Mouse (Mus musculus) CH12.LX (cell line): ENCODE results near the gene Sdccag8. TPM values are rescaled to one million over a fixed set of nuclear protein-coding genes. Genes with fewer than 3 reads are reported as not detected.

Source experiments
- DNase-seq: peaks from one replicate; pipeline ENCODE4 v3.0.0-alpha.2; 2013; ENCODE audit errors: extremely low read depth
- H3K27ac ChIP-seq: 2 replicates; pipeline ENCODE4 v1.5.1; 2012; ENCODE audit warnings: low read depth, mild to moderate bottlenecking, control low read depth, moderate library complexity; ENCODE audit not compliant: insufficient read depth
- H3K27me3 ChIP-seq: replicated peaks from 2 replicates; pipeline ENCODE3; 2012; ENCODE audit warnings: inconsistent platforms
- H3K36me3 ChIP-seq, 2 experiments: replicated peaks in 1 of 2; 2 replicates each; pipeline versions ENCODE3 to v1.6.1; 2012; ENCODE audit warnings: inconsistent platforms in 1 of 2, low read length in 1 of 2, mild to moderate bottlenecking in 1 of 2, mixed read lengths in 1 of 2, moderate library complexity in 1 of 2; ENCODE audit not compliant: control insufficient read depth in 1 of 2, insufficient read depth in 1 of 2
- H3K4me1 ChIP-seq, 2 experiments: 2 replicates each; pipeline ENCODE4 v1.6.1; 2012; ENCODE audit warnings: inconsistent platforms in 1 of 2, moderate library complexity in 1 of 2; ENCODE audit not compliant: insufficient read depth in 2 of 2, control insufficient read depth in 1 of 2
- H3K4me2 ChIP-seq: 2 replicates; pipeline ENCODE4 v1.6.1; 2012; ENCODE audit warnings: low read depth, mild to moderate bottlenecking, control low read depth; ENCODE audit not compliant: poor library complexity, insufficient read depth, severe bottlenecking
- H3K4me3 ChIP-seq, 3 experiments: fragments of 150-350 bp in 1 of 3; sonication (generic) in 1 of 3; replicated peaks in 1 of 3; 2 replicates each; pipeline versions ENCODE3 to v1.5.1; 2011 to 2012; ENCODE audit warnings: low read depth in 2 of 3, low read length in 2 of 3, mild to moderate bottlenecking in 2 of 3, moderate library complexity in 2 of 3, control low read depth in 1 of 3, improper control_type of control experiment in 1 of 3, inconsistent platforms in 1 of 3, mixed read lengths in 1 of 3; ENCODE audit not compliant: poor library complexity in 1 of 3
- H3K79me2 ChIP-seq: replicated peaks from 2 replicates; pipeline ENCODE4 v1.6.1; 2012; ENCODE audit warnings: mild to moderate bottlenecking, moderate library complexity; ENCODE audit not compliant: control insufficient read depth, poor library complexity, insufficient read depth, severe bottlenecking; ENCODE audit errors: extremely low read depth
- H3K9ac ChIP-seq: 2 replicates; pipeline ENCODE4 v1.6.1; 2012; ENCODE audit warnings: low read depth, mild to moderate bottlenecking, control low read depth, moderate library complexity; ENCODE audit not compliant: insufficient read depth
- H3K9me3 ChIP-seq: replicated peaks from 2 replicates; pipeline ENCODE3; 2012; ENCODE audit warnings: low read length, inconsistent platforms, mixed read lengths
- CHD2 ChIP-seq: IDR thresholded peaks from 2 replicates; pipeline ENCODE4 v1.6.1; 2011; ENCODE audit warnings: low read length, improper control_type of control experiment
- CTCF ChIP-seq, 2 experiments: IDR thresholded peaks in 1 of 2; conservative IDR thresholded peaks in 1 of 2; 2 replicates each; pipeline ENCODE4 v1.5.1; 2011 to 2012; ENCODE audit warnings: low read depth in 2 of 2, low read length in 2 of 2, improper control_type of control experiment in 1 of 2, inconsistent platforms in 1 of 2, mild to moderate bottlenecking in 1 of 2, moderate library complexity in 1 of 2
- E2F4 ChIP-seq: IDR thresholded peaks from 2 replicates; pipeline ENCODE4 v1.6.1; 2011; ENCODE audit warnings: low read depth, low read length, improper control_type of control experiment; ENCODE audit not compliant: insufficient replicate concordance
- ELF1 ChIP-seq: IDR thresholded peaks from 2 replicates; pipeline ENCODE4 v1.6.1; 2014; ENCODE audit warnings: low read depth, mild to moderate bottlenecking, inconsistent platforms, low read length, improper control_type of control experiment
- ETS1 ChIP-seq: conservative IDR thresholded peaks from 2 replicates; pipeline ENCODE4 v1.6.1; 2012; ENCODE audit warnings: low read depth, mild to moderate bottlenecking, inconsistent platforms, low read length, improper control_type of control experiment, moderate library complexity
- HCFC1 ChIP-seq: IDR thresholded peaks from 2 replicates; pipeline ENCODE4 v1.6.1; 2012; ENCODE audit warnings: low read depth, mild to moderate bottlenecking, inconsistent platforms, low read length, improper control_type of control experiment
- JUND ChIP-seq: conservative IDR thresholded peaks from 2 replicates; pipeline ENCODE4 v1.6.1; 2011; ENCODE audit warnings: low read depth, low read length, improper control_type of control experiment
- KAT2A ChIP-seq: IDR thresholded peaks from 2 replicates; pipeline ENCODE4 v1.6.1; 2012; ENCODE audit warnings: low read length, improper control_type of control experiment, inconsistent platforms; ENCODE audit not compliant: insufficient replicate concordance
- MAZ ChIP-seq: IDR thresholded peaks from 2 replicates; pipeline ENCODE4 v1.6.1; 2012; ENCODE audit warnings: low read depth, mild to moderate bottlenecking, inconsistent platforms, low read length, improper control_type of control experiment, moderate library complexity
- MEF2A ChIP-seq: IDR thresholded peaks from 2 replicates; pipeline ENCODE4 v1.6.1; 2014; ENCODE audit warnings: low read depth, mild to moderate bottlenecking, inconsistent platforms, low read length, improper control_type of control experiment, borderline replicate concordance
- MYC ChIP-seq: IDR thresholded peaks from 2 replicates; pipeline ENCODE4 v1.6.1; 2011; ENCODE audit warnings: low read depth, mild to moderate bottlenecking, improper control_type of control experiment, low read length
- NRF1 ChIP-seq: IDR thresholded peaks from 2 replicates; pipeline ENCODE4 v1.6.1; 2014; ENCODE audit warnings: low read depth, mild to moderate bottlenecking, inconsistent platforms, low read length, improper control_type of control experiment, moderate library complexity
- PAX5 ChIP-seq: IDR thresholded peaks from 2 replicates; pipeline ENCODE4 v1.6.1; 2012; ENCODE audit warnings: low read length, inconsistent platforms, mixed read lengths
- RAD21 ChIP-seq: IDR thresholded peaks from 2 replicates; pipeline ENCODE4 v1.6.1; 2011; ENCODE audit warnings: low read depth, mild to moderate bottlenecking, low read length, improper control_type of control experiment, moderate library complexity
- SIN3A ChIP-seq: IDR thresholded peaks from 2 replicates; pipeline ENCODE4 v1.6.1; 2012; ENCODE audit warnings: low read length, improper control_type of control experiment, inconsistent platforms
- SMC3 ChIP-seq: IDR thresholded peaks from 2 replicates; pipeline ENCODE4 v1.6.1; 2011; ENCODE audit warnings: low read depth, low read length, improper control_type of control experiment
- TBP ChIP-seq: conservative IDR thresholded peaks from 2 replicates; pipeline ENCODE4 v1.6.1; 2011; ENCODE audit warnings: low read depth, low read length, improper control_type of control experiment
- UBTF ChIP-seq: IDR thresholded peaks from 2 replicates; pipeline ENCODE4 v1.6.1; 2012; ENCODE audit warnings: low read depth, mild to moderate bottlenecking, inconsistent platforms, low read length, improper control_type of control experiment, moderate library complexity
- ZKSCAN1 ChIP-seq: IDR thresholded peaks from 2 replicates; pipeline ENCODE4 v1.6.1; 2012; ENCODE audit warnings: low read depth, inconsistent platforms, low read length, improper control_type of control experiment, borderline replicate concordance
- ZMIZ1 ChIP-seq: IDR thresholded peaks from 2 replicates; pipeline ENCODE4 v1.6.1; 2012; ENCODE audit warnings: low read depth, mild to moderate bottlenecking, inconsistent platforms, low read length, improper control_type of control experiment
- ZNF384 ChIP-seq: IDR thresholded peaks from 2 replicates; pipeline ENCODE4 v1.6.1; 2012; ENCODE audit warnings: low read depth, low read length, improper control_type of control experiment, inconsistent platforms
- dilution Hi-C: fragments of 300-500 bp; cut with MboI; formaldehyde crosslinking; loops from 2 replicates; pipeline ENCODE4 v1.14.3; 2020; ENCODE audit warnings: low sequenced_read_pairs; ENCODE audit not compliant: extremely low pct_unique_long_range_greater_than_20kb, extremely low pct_ligation_motif_present
- in situ Hi-C: fragments of 300-500 bp; cut with MboI; formaldehyde crosslinking; loops from 3 replicates; pipeline ENCODE4 v1.14.3; 2019; ENCODE audit warnings: low sequenced_read_pairs, low pct_ligation_motif_present, low pct_unique_long_range_greater_than_20kb, mixed read lengths
- polyA plus RNA-seq: library from polyadenylated mRNA; unstranded; fragments of >175 nt; gene quantifications from 2 replicates; pipeline ENCODE4 v1.2.1, GENCODE M21; 2012; ENCODE audit warnings: low read depth; ENCODE audit not compliant: insufficient read length
- total RNA-seq, 2 experiments: library from RNA; depleted of rRNA; stranded (reverse); fragments of 300-350 nt in 1 of 2; fragments of >200 nt in 1 of 2; gene quantifications; 2 replicates each; pipeline ENCODE4 v1.2.3; 2012 to 2014

Sdccag8 gene
- total and polyA plus RNA-seq, 3 experiments, result 10.7 to 18.7 (median 10.9) TPM

GRCm38 (mm10) chr1:176774533-176774932 is 39.9 kb upstream of the Sdccag8 start:
- dilution Hi-C loops, result no loop called here

GRCm38 (mm10) chr1:176789326-176789725 is 25.1 kb upstream of the Sdccag8 start:
- H3K36me3 ChIP-seq, result peaks cover 9 to 32% of the 10 kb centered on the region in 2 experiments
- DNase-seq, result no peak

More at GRCm38 (mm10) chr1:176774533-176774932, 39.9 kb upstream of the Sdccag8 start:
- H3K79me2 ChIP-seq, result no peaks in the 10 kb centered on the region
- no peak overlapping the region for H3K4me3 ChIP-seq
- no peaks in the 10 kb centered on the region for H3K9me3 ChIP-seq
- H3K27ac ChIP-seq, result no peak overlapping the region
- peaks cover 18 to 37% of the 10 kb centered on the region in 2 experiments for H3K36me3 ChIP-seq
- TF ChIP-seq UBTF, result no peak
- no peak for TF ChIP-seq NRF1
- TF ChIP-seq SIN3A, result no peak
- TF ChIP-seq ZNF384, result no peak
- TF ChIP-seq CHD2, result no peak
- TF ChIP-seq RAD21, result no peak
- no peak for TF ChIP-seq ZKSCAN1
- no peak for TF ChIP-seq KAT2A
- TF ChIP-seq MEF2A, result no peak
- TF ChIP-seq E2F4, result no peak
- no peak for TF ChIP-seq TBP
- TF ChIP-seq CTCF (conservative IDR thresholded peaks at IDR 0.05 in 1 of 2, IDR thresholded peaks at IDR 0.05 in 1 of 2; ENCODE audit: low read depth in 2 of 2, low read length in 2 of 2), result no peak
- TF ChIP-seq ETS1, result no peak
- H3K27me3 ChIP-seq, result no peaks in the 10 kb centered on the region
- H3K4me1 ChIP-seq, result no peaks in the 10 kb centered on the region
- H3K9ac ChIP-seq, result no peak overlapping the region
- no peak overlapping the region for H3K4me2 ChIP-seq
- DNase-seq, result no peak
- in situ Hi-C loops, result no loop called here

More at GRCm38 (mm10) chr1:176789326-176789725, 25.1 kb upstream of the Sdccag8 start:
- Histone ChIP-seq H3K4me1 (peaks cover 0 to 5% of the 10 kb centered on the region in 2 experiments; a peak in 2 of 4 replicates), H3K27me3 (no peaks in the 10 kb centered on the region), H3K9ac (no peak overlapping the region), H3K4me2 (no peak overlapping the region), H3K9me3 (no peaks in the 10 kb centered on the region), H3K79me2 (no peaks in the 10 kb centered on the region), H3K27ac (no peak overlapping the region), H3K4me3 (no peak overlapping the region)
- dilution Hi-C loops (no loop called here), in situ Hi-C loops (no loop called here)
- TF ChIP-seq HCFC1 (no peak), ZMIZ1 (no peak), CTCF (conservative IDR thresholded peaks at IDR 0.05 in 1 of 2, IDR thresholded peaks at IDR 0.05 in 1 of 2; ENCODE audit: low read depth in 2 of 2, low read length in 2 of 2) (no peak), SMC3 (no peak), TBP (no peak), ZNF384 (no peak), JUND (no peak), CHD2 (no peak), ETS1 (no peak), E2F4 (no peak), ZKSCAN1 (no peak), MYC (no peak), PAX5 (no peak), ELF1 (no peak), MAZ (no peak)
